Mouse (Mus musculus) kidney, adult 2 months (tissue): ENCODE measurements around the gene Fads1. TPM values are rescaled to one million over a fixed set of nuclear protein-coding genes. Genes with fewer than 3 reads are reported as not detected.

Experiments
- DNase-seq: peaks from one replicate; pipeline ENCODE4 v3.0.0; 2021
- H3K27ac ChIP-seq: fragments of 200-500 bp; 2 replicates; pipeline ENCODE4 v1.5.1; 2012; ENCODE audit warnings: low read depth, low read length, control low read depth, inconsistent platforms; ENCODE audit not compliant: insufficient read depth
- H3K27me3 ChIP-seq: fragments of 200-500 bp; replicated peaks from 2 replicates; pipeline ENCODE4 v1.6.1; 2012; ENCODE audit warnings: mild to moderate bottlenecking, moderate library complexity, low read length, inconsistent platforms; ENCODE audit not compliant: control insufficient read depth, insufficient read depth
- H3K36me3 ChIP-seq: fragments of 200-500 bp; 2 replicates; pipeline ENCODE4 v1.6.1; 2012; ENCODE audit warnings: mild to moderate bottlenecking, moderate library complexity, low read length, inconsistent platforms; ENCODE audit not compliant: control insufficient read depth, insufficient read depth
- H3K4me1 ChIP-seq: fragments of 200-500 bp; 2 replicates; pipeline ENCODE4 v1.6.1; 2011; ENCODE audit warnings: low read length; ENCODE audit not compliant: control insufficient read depth, insufficient read depth
- H3K4me3 ChIP-seq: fragments of 200-500 bp; 2 replicates; pipeline ENCODE4 v1.5.1; 2011; ENCODE audit warnings: mild to moderate bottlenecking, low read depth, low read length, control low read depth; ENCODE audit not compliant: insufficient read depth
- CTCF ChIP-seq: fragments of 200-500 bp; conservative IDR thresholded peaks from 2 replicates; pipeline ENCODE4 v1.5.1; 2011; ENCODE audit warnings: low read depth, mild to moderate bottlenecking, control low read depth, low read length, moderate library complexity, mixed read lengths; ENCODE audit not compliant: insufficient read depth, insufficient read length
- POLR2A ChIP-seq: fragments of 200-500 bp; IDR thresholded peaks from one replicate; pipeline ENCODE4 v1.6.1; 2011; ENCODE audit warnings: low read depth, low read length, control low read depth
- WGBS: fragments of 180-500 bp; shearing (Covaris S2); methylation state at CpG from one replicate; pipeline ENCODE4 v1.1.7; 2018; 5-methylcytosine and 5-hydroxymethylcytosine counted together
- polyA plus RNA-seq: library from polyadenylated mRNA; depleted of rRNA; stranded (reverse); fragments of >200 nt; gene quantifications from 2 replicates; pipeline ENCODE4 v1.2.3, GENCODE M21; 2012

The Fads1 gene
- polyA plus RNA-seq, 1 experiment: 88.4 TPM

DNA sequence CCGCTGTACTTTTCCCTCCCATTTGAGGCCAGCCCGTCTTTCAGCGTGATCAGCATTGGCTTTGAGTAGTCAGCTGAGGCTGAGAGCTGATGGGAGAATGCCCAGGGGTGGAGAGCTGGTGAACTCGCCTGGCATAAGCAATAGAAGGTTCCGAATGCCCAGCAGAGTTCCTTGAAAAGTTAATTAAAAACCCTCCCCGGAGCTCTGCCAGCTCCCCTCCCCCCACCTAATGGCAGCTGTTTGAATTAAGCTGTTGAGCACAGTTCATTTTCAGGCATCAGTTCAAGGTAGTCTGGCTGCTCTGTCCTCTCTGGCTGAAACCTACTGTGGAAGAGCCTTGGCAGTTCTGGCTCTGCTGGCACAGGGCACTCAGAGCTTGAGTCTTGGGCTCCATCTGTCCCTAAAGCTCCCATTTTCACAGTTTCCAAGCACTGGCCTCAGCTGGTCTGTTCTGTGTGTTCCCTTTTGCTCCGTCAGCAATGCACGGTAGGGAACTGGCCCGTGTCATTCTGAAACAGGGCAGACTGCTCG lies 5.7 kb downstream of the Fads1 start:
- Histone ChIP-seq H3K4me1 (peaks cover 32% of the 10 kb centered on the region), H3K4me3 (no peak overlapping the region), H3K27me3 (no peaks in the 10 kb centered on the region), H3K36me3 (no peaks in the 10 kb centered on the region), H3K27ac (peak overlapping the region; percentile 87)
- TF ChIP-seq POLR2A (no peak), CTCF (no peak)
- peak; percentile 97 for DNase-seq
- WGBS: 45% methylated on average over 10 of the region's 10 CpGs

DNA sequence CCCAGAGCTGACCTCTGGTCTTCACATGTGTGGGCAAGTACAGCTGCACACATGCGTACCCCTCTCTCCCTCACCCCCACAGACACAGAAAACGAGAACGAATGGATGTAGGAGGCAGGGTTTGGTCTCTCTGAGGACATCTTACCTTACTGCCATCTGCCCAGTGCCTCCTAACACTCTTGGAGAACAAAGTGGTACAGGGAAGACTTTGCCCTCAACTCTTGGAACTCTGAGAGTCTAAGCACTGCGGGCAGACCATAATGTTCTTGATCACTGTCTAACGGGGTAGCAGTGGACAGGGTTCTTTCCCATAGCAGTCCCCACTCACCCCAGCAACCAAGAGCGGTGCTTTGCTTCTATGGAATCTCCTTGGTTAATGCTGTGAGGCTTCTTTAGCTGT lies 6.3 kb downstream of the Fads1 start:
- H3K4me3 ChIP-seq: no peak overlapping the region
- DNase-seq: peak; percentile 75
- H3K27ac ChIP-seq: peak overlapping the region; percentile 87
- H3K36me3 ChIP-seq: no peaks in the 10 kb centered on the region
- H3K4me1 ChIP-seq: peaks cover 32% of the 10 kb centered on the region
- H3K27me3 ChIP-seq: no peaks in the 10 kb centered on the region
- WGBS: 73% methylated on average over 6 of the region's 6 CpGs
- TF ChIP-seq CTCF (no peak), POLR2A (no peak)

DNA sequence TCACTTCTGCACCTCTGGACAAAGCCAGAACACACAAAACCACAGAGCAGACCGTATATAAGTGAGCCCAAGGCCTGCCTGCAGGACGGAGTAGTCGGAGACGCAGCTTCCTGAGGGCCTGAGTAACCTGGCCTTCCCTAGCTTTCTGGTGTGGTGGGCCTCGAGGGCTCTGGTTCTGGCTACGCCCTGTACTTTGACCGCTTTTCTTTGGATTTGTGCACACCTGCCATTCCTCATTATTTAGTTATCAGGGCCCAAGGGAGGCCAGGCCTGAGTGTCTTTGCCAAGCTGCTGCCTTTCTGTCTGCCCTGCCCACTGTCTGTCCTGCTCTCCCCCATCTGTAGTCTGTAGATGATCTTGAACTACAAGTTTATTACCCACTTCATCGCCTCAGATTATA lies 7.3 kb downstream of the Fads1 start:
- H3K36me3 ChIP-seq: no peaks in the 10 kb centered on the region
- no peaks in the 10 kb centered on the region for H3K27me3 ChIP-seq
- DNase-seq: no peak
- TF ChIP-seq POLR2A: no peak
- TF ChIP-seq CTCF: no peak
- no peak overlapping the region for H3K4me3 ChIP-seq
- peaks cover 34% of the 10 kb centered on the region for H3K4me1 ChIP-seq
- peak overlapping the region; percentile 26; the same call in 1 of the 2 replicates for H3K27ac ChIP-seq
- WGBS: 87% methylated on average over 8 of the region's 8 CpGs

DNA sequence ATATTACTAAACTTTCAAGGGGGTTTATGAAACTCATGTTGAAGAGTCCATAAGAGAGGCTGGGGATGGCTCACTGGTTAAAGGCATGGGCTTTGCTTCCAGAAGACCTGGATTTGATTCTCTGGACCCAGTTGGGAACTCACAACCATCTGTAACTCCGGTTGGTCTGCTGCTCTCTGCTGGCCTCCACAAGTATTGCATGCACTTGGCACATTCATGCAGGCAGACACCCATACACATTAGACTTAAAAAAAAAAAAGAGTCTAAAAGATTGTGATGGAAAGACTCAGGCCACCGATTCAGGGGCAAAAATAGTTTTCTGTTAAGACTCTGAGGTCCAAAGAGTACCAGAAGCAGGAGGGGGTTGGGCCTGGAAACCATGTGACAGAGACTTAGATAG lies 8.1 kb downstream of the Fads1 start:
- no peaks in the 10 kb centered on the region for H3K36me3 ChIP-seq
- TF ChIP-seq CTCF: peak; percentile 73
- TF ChIP-seq POLR2A: no peak
- WGBS: 29% methylated on average over 2 of the region's 2 CpGs
- H3K27me3 ChIP-seq: no peaks in the 10 kb centered on the region
- peak; percentile 81 for DNase-seq
- H3K27ac ChIP-seq: no peak overlapping the region
- H3K4me1 ChIP-seq: peaks cover 36% of the 10 kb centered on the region
- H3K4me3 ChIP-seq: no peak overlapping the region

DNA sequence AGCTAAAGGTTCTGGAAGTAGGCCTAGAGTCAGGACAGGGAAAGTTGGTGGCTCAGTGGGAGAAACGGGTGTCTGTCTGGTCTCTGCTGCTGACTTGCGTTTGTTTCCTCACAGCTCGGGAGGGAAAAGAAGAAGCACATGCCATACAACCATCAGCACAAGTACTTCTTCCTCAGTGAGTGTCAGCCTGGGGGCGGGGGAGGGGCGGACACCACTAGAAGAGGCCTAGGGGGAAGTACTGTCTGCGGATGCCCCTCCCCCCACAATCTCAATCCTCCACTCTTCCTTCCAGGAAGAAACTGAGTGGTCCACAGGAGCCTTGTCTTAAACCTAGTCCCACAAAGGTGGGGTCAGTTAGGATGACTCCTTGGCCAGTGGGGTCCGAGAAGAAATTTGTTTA lies 8.6 kb downstream of the Fads1 start:
- TF ChIP-seq CTCF (no peak), POLR2A (no peak)
- Histone ChIP-seq H3K36me3 (no peaks in the 10 kb centered on the region), H3K4me1 (peaks cover 38% of the 10 kb centered on the region), H3K4me3 (no peak overlapping the region), H3K27ac (no peak overlapping the region), H3K27me3 (no peaks in the 10 kb centered on the region)
- no peak for DNase-seq
- WGBS: 75% methylated on average over 7 of the region's 7 CpGs

DNA sequence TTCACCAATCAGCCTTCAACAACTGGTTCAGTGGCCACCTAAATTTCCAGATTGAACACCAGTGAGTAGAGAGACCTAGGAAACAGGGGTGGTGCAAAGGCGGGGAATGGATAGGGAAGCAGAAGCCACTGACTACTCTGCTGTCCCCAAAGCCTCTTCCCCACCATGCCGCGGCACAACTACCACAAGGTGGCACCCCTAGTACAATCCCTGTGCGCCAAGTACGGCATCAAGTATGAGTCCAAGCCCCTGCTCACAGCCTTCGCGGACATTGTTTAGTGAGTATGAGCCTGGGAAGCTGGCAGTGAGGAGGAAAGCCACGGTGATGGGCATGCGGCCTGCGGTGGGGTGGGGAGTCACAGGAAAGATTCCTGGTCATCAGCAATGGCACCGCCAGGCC lies 11.6 kb downstream of the Fads1 start:
- WGBS: 91% methylated on average over 11 of the region's 11 CpGs
- no peaks in the 10 kb centered on the region for H3K36me3 ChIP-seq

DNA sequence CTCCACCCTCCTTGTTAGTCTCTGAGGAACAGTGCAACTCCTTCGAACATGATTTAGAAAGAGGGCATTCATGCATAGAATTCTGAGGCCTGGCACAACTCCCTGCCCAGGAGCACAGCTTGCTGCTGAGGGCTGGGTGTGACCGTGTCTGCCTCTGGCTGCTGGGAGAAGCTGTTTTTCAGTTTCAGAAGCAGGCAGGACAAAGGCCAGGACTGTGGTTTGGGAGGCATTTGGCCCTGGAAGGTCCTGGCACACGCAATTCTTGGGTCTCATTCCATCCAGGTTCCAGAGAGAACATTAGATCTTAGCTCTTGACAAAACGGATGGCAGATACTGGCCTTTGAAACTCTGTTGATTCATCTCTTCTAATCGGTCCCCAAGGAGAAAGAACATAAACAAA lies 12.6 kb downstream of the Fads1 start:
- Histone ChIP-seq H3K4me1 (peaks cover 18% of the 10 kb centered on the region; the same call in 1 of the 2 replicates), H3K36me3 (no peaks in the 10 kb centered on the region), H3K4me3 (no peak overlapping the region), H3K27me3 (no peaks in the 10 kb centered on the region), H3K27ac (no peak overlapping the region; the same call in 1 of the 2 replicates)
- TF ChIP-seq POLR2A (no peak), CTCF (no peak)
- 30% methylated on average over 5 of the region's 5 CpGs for WGBS
- peak; percentile 91 for DNase-seq

More for the DNA sequence above, 11.6 kb downstream of the Fads1 start:
- TF ChIP-seq CTCF (no peak), POLR2A (no peak)
- H3K27ac ChIP-seq: no peak overlapping the region
- no peak overlapping the region for H3K4me3 ChIP-seq
- no peaks in the 10 kb centered on the region for H3K27me3 ChIP-seq
- H3K4me1 ChIP-seq: peaks cover 24% of the 10 kb centered on the region; the same call in 1 of the 2 replicates
- no peak for DNase-seq
